Mouse (Mus musculus) midbrain, embryonic 14.5 days (tissue): Measurements from ENCODE around the gene Barhl2. TPM values are rescaled to one million over a fixed set of nuclear protein-coding genes. Genes with fewer than 3 reads are reported as not detected.

Experiments
- ATAC-seq: fragments of 200-750 bp; cut with Nextera tagmentation; 2 replicates; pipeline ENCODE4 v1.8.0; 2017; ENCODE audit warnings: moderate number of reproducible peaks, moderate library complexity; ENCODE audit not compliant: low FRiP score, low TSS enrichment
- DNase-seq: peaks from one replicate; pipeline ENCODE4 v3.0.0-alpha.2; 2015
- H3K27ac ChIP-seq: fragments of 300-500 bp; sonication (generic); replicated peaks from 2 replicates; pipeline ENCODE4 v1.5.1; 2014; ENCODE audit warnings: mild to moderate bottlenecking, low read depth, low read length, moderate library complexity
- H3K27me3 ChIP-seq: fragments of 300-500 bp; sonication (generic); 2 replicates; pipeline ENCODE4 v1.6.1; 2014; ENCODE audit warnings: low read length, control low read depth, mixed read lengths; ENCODE audit not compliant: control insufficient read depth, insufficient read depth
- H3K36me3 ChIP-seq: fragments of 300-500 bp; sonication (generic); 2 replicates; pipeline ENCODE4 v1.6.1; 2014; ENCODE audit warnings: low read length, control low read depth; ENCODE audit not compliant: control insufficient read depth, insufficient read depth
- H3K4me1 ChIP-seq: fragments of 300-500 bp; sonication (generic); 2 replicates; pipeline ENCODE4 v1.6.1; 2014; ENCODE audit warnings: mild to moderate bottlenecking, antibody characterized with exemption, low read length, control low read depth; ENCODE audit not compliant: control insufficient read depth, insufficient read depth
- H3K4me2 ChIP-seq: fragments of 300-500 bp; sonication (generic); 2 replicates; pipeline ENCODE4 v1.6.1; 2014; ENCODE audit warnings: mild to moderate bottlenecking, low read length, moderate library complexity
- H3K4me3 ChIP-seq: fragments of 300-500 bp; sonication (generic); replicated peaks from 2 replicates; pipeline ENCODE4 v1.5.1; 2014; ENCODE audit warnings: low read depth, low read length
- H3K9ac ChIP-seq: fragments of 300-500 bp; sonication (generic); replicated peaks from 2 replicates; pipeline ENCODE4 v1.6.1; 2014; ENCODE audit warnings: mild to moderate bottlenecking, low read length, moderate library complexity
- H3K9me3 ChIP-seq: fragments of 300-500 bp; sonication (generic); 2 replicates; pipeline ENCODE4 v1.6.1; 2016; ENCODE audit warnings: low read length, control low read depth, mixed read lengths; ENCODE audit not compliant: control insufficient read depth
- WGBS: fragments of 180-500 bp; shearing (Covaris S2); extraction: QIAGEN DNeasy Blood & Tissue Kit; methylation state at CpG from one replicate; pipeline ENCODE4 v1.1.7; 2014; 5-methylcytosine and 5-hydroxymethylcytosine counted together
- polyA plus RNA-seq: library from polyadenylated mRNA; unstranded; fragments of >200 nt; fragmentation: Nextera tagmentation; extraction: Ambion mirVana; gene quantifications from 2 replicates; pipeline ENCODE4 v1.2.1, GENCODE M21; 2014

Barhl2 gene
- 12.2 and 14.4 TPM in 2 replicates for polyA plus RNA-seq

DNA sequence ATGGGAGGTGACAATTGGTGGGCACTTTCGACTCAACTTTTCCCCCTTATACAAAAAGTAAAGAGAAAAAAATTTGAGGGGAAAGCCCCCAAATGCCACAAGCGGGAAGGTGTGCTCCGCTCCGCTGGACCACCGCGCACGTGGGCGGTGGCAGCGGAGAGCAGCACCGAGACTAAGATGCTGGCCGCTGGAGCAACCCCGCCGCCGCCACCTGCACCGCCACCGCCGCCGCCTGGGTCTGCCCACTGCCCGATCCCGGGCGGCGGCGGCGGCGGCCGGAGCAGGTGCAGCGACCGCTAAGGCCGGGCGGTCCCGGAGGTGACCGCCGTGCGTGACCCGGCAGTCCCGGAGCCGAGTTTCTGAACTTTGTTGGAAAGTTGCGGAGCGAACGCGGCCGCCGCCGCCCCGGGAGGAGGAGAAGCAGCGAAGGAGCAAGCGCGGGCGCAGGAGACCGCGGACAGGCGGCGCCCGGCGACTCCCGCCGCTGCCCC lies at the start of gene Barhl2:
TSS of gene Barhl2 (minus strand) at position 181 of the 491 bp plus-strand sequence.
- DNase-seq (no peak), ATAC-seq (peak; percentile 18; the same call in 1 of the 2 replicates)
- H3K36me3 ChIP-seq, result no peaks in the 10 kb centered on the region
- H3K27ac ChIP-seq, result peak within 1 kb of the TSS; percentile 87
- no peaks in the 10 kb centered on the region for H3K9me3 ChIP-seq
- peak within 1 kb of the TSS; percentile 65 for H3K9ac ChIP-seq
- peaks cover 81% of the 10 kb centered on the region for H3K27me3 ChIP-seq
- peak within 1 kb of the TSS; percentile 71 for H3K4me2 ChIP-seq
- H3K4me1 ChIP-seq, result peaks cover 8% of the 10 kb centered on the region; the same call in 1 of the 2 replicates
- peak within 1 kb of the TSS; percentile 50 for H3K4me3 ChIP-seq
- under 1% methylated on average over 48 of the region's 57 CpGs for WGBS

- WGBS, result 82% methylated on average over 5 of the region's 5 CpGs
- Histone ChIP-seq H3K4me2 (no peak overlapping the region), H3K36me3 (no peaks in the 10 kb centered on the region), H3K27ac (no peak overlapping the region), H3K27me3 (no peaks in the 10 kb centered on the region), H3K4me3 (no peak overlapping the region), H3K9me3 (no peaks in the 10 kb centered on the region), H3K9ac (no peak overlapping the region), H3K4me1 (peaks cover 6% of the 10 kb centered on the region)
- ATAC-seq, result no peak
- no peak for DNase-seq
These were observed 48.1 kb upstream of the Barhl2 start for GRCm38 (mm10) chr5:106506061-106506460.

GRCm38 (mm10) chr5:106502684-106503545 lies 44.9 kb upstream of the Barhl2 start:
- no peak overlapping the region for H3K27ac ChIP-seq
- 37% methylated on average over 12 of the region's 12 CpGs for WGBS
- no peaks in the 10 kb centered on the region for H3K27me3 ChIP-seq
- no peaks in the 10 kb centered on the region for H3K9me3 ChIP-seq
- H3K4me3 ChIP-seq, result no peak overlapping the region
- H3K9ac ChIP-seq, result no peak overlapping the region
- DNase-seq (peak; percentile 31), ATAC-seq (peak; percentile 55)
- H3K4me2 ChIP-seq, result no peak overlapping the region
- no peaks in the 10 kb centered on the region for H3K36me3 ChIP-seq
- H3K4me1 ChIP-seq, result peaks cover 8% of the 10 kb centered on the region

- no peak overlapping the region for H3K4me2 ChIP-seq
- 66% methylated on average over 7 of the region's 7 CpGs for WGBS
- H3K27ac ChIP-seq, result no peak overlapping the region
- no peak overlapping the region for H3K9ac ChIP-seq
- H3K4me1 ChIP-seq, result peaks cover 8% of the 10 kb centered on the region
- H3K4me3 ChIP-seq, result no peak overlapping the region
- no peaks in the 10 kb centered on the region for H3K36me3 ChIP-seq
- no peak for DNase-seq
- ATAC-seq, result 0 out of 2 replicates have a peak, but pooled peaks have one; percentile 31
- H3K9me3 ChIP-seq, result no peaks in the 10 kb centered on the region
- H3K27me3 ChIP-seq, result no peaks in the 10 kb centered on the region
These were observed 44.3 kb upstream of the Barhl2 start for GRCm38 (mm10) chr5:106502271-106502670.

DNA sequence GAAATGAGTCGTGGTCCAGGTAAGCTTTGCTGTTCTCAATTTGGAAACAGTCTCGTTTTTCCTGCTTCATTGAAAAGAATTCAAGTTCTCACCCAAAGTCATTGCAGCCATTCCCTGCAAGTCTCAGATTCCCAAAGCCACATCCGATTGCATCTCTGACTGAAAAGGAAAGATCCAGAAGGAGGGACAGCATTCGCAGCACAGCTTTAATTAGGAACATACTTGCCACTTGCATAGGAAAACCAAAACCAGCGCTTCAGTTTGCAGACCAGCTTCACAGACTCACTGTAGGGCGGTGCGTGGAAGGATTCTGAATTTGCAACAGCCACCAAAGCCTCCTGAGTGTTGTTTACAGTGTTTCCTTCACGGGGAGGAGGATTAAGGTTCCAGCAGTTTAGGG lies 33.8 kb upstream of the Barhl2 start:
- no peak overlapping the region for H3K27ac ChIP-seq
- H3K36me3 ChIP-seq, result no peaks in the 10 kb centered on the region
- H3K4me1 ChIP-seq, result 0 out of 2 replicates have a peak, but pooled peaks cover 9% of the 10 kb centered on the region
- ATAC-seq, result no peak
- H3K4me2 ChIP-seq, result no peak overlapping the region
- DNase-seq, result no peak
- no peaks in the 10 kb centered on the region for H3K9me3 ChIP-seq
- no peak overlapping the region for H3K9ac ChIP-seq
- WGBS, result 57% methylated on average over 8 of the region's 8 CpGs
- H3K27me3 ChIP-seq, result no peaks in the 10 kb centered on the region; the same call in 1 of the 2 replicates
- no peak overlapping the region for H3K4me3 ChIP-seq

DNA sequence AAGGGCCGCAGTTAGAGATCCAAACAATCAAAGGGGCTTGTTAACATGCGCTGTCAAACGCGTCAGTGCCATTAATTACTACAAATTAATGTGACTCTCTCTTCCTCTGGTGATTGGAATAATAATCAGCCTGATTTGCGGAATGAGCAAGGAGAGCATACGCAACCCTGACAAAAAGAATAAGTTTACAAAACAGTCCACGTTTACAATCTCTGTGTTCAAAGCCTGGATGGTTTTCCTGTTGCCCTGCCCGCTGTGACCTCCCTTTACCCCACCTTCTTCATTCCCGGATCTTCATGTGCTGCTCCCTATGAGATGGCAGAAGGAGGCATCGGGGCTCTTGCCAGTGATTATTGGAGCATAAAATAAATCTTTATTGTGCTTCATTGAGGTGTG lies 14.1 kb upstream of the Barhl2 start:
- no peak for DNase-seq
- peaks cover 4% of the 10 kb centered on the region for H3K4me1 ChIP-seq
- H3K27ac ChIP-seq, result no peak overlapping the region
- H3K9ac ChIP-seq, result no peak overlapping the region
- WGBS, result 4% methylated on average over 10 of the region's 10 CpGs
- no peak for ATAC-seq
- no peaks in the 10 kb centered on the region for H3K36me3 ChIP-seq
- H3K4me3 ChIP-seq, result no peak overlapping the region
- H3K9me3 ChIP-seq, result no peaks in the 10 kb centered on the region
- H3K4me2 ChIP-seq, result no peak overlapping the region
- peaks cover 21% of the 10 kb centered on the region for H3K27me3 ChIP-seq

DNA sequence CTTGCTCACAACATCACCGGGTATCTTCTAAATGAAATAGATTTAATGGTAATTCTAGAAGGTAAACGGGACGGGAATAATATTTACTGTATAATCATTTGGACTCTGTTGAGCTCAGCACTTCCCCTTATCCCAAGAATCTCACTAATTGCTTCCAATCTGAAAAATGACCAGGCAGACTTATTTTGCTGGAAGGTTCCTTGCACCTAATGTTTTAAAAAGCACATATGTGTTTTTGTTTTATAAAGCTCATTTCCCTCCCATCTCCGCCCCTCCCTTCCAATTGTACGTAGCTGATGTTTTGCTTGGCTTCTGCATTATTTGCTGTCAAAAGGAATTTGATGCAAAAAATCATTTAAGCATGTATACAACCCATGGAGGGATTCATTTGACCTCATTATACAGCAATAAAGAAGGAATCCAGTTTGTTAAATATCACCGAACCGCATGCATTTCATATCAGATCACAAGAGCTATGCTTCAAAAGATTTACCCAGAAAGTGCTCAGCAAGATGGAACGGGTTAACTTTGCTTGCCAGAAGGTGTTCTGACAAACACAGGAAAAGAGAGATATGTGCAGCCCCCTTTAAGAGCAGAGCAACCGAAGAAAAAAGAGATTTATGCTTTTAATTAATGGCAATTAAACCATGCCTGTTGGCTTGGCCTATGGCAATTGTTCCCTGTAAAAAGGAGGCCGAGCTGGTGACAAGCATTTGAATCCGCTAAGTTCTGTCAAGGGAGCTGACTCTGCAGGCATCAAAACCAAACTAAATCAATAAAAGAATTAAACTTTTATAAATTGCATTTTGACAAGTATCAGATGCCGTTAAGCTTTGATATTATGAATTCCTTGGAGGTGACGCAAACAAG lies 13.5 kb upstream of the Barhl2 start:
- H3K4me1 ChIP-seq, result peaks cover 8% of the 10 kb centered on the region
- H3K27me3 ChIP-seq, result peaks cover 21% of the 10 kb centered on the region
- peak overlapping the region; percentile 35; the same call in 1 of the 2 replicates for H3K4me3 ChIP-seq
- H3K9me3 ChIP-seq, result no peaks in the 10 kb centered on the region
- H3K27ac ChIP-seq, result 0 out of 2 replicates have a peak overlapping the region, but pooled peaks have one; percentile 62
- H3K9ac ChIP-seq, result no peak overlapping the region
- peak; percentile 43; the same call in 1 of the 2 replicates for ATAC-seq
- 6% methylated on average over 13 of the region's 13 CpGs for WGBS
- no peaks in the 10 kb centered on the region for H3K36me3 ChIP-seq
- H3K4me2 ChIP-seq, result peak overlapping the region; percentile 62
- DNase-seq, result peak; percentile 75

DNA sequence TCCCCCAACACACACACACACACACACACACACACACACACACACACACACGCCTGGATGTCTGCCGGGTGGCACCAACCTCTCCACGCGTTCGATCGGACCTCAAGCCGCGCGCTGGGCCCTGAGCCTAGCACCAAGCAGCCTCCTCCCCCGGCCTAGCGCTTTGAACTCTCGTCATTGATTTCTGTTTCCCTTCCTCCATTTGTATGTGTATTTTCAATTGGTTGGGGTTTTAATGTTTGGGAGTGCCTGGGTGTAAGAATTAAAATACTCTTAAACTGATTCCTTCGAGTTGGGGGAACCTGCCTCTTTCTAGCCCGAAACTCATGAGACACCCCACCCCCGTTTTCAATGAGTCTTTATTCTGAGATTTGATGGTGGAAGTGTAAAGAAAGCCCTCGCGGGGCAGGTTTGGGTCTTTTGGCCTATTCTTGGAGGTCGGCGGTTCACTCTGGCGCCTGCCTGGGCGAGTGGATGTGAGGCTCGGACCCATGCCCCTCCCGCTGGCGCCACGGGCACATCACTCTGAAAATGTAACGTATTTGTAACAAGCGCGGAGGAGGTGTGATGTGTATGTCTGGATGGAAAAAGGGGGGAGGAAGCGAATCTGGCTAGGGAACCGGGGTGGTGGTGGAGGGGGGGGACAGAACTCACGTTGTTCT lies 7.3 kb upstream of the Barhl2 start:
- H3K4me1 ChIP-seq, result peaks cover 16% of the 10 kb centered on the region
- H3K27ac ChIP-seq, result peak overlapping the region; percentile 66
- H3K4me2 ChIP-seq, result peak overlapping the region; percentile 46
- H3K9ac ChIP-seq, result peak overlapping the region; percentile 10; the same call in 1 of the 2 replicates
- no peaks in the 10 kb centered on the region for H3K36me3 ChIP-seq
- peak overlapping the region; percentile 18 for H3K4me3 ChIP-seq
- H3K27me3 ChIP-seq, result peaks cover 46% of the 10 kb centered on the region
- DNase-seq (peak; percentile 66), ATAC-seq (no peak)
- no peaks in the 10 kb centered on the region for H3K9me3 ChIP-seq
- under 1% methylated on average over 31 of the region's 31 CpGs for WGBS
